Mouse (Mus musculus): ENCODE results near the gene Kctd4. TPM values are rescaled to one million over a fixed set of nuclear protein-coding genes. Genes with fewer than 3 reads are reported as not detected.
A peak's percentile ranks its signal among the peaks of the same experiment; 100 is the strongest.

Kctd4 gene
- polyA plus RNA-seq, 1 experiment from 2014 or later: 0.53 TPM

GRCm38 (mm10) chr14:75941500-75941899, 13.3 kb upstream of the Kctd4 start:
- no peaks in the 10 kb centered on the region for H3K9me3 ChIP-seq (ENCODE audit: control insufficient read depth, low read length)
- DNase-seq (ENCODE audit: low spot score) (no peak), ATAC-seq (ENCODE audit: insufficient number of reproducible peaks, low FRiP score, low TSS enrichment, low read depth) (no peak)
- 90% methylated on average over 1 of the region's 1 CpGs for WGBS
- no peak overlapping the region for H3K4me2 ChIP-seq (ENCODE audit: low read depth, severe bottlenecking)
- H3K36me3 ChIP-seq (ENCODE audit: control insufficient read depth, insufficient read depth, low read length): no peaks in the 10 kb centered on the region
- no peak overlapping the region for H3K27ac ChIP-seq (replicated peaks; ENCODE audit: low read depth, low read length)
- H3K9ac ChIP-seq (ENCODE audit: low read length): no peak overlapping the region
- no peaks in the 10 kb centered on the region for H3K27me3 ChIP-seq (ENCODE audit: control insufficient read depth, insufficient read depth, low read length)
- no peaks in the 10 kb centered on the region for H3K4me1 ChIP-seq (ENCODE audit: control insufficient read depth, insufficient read depth, low read length)
- H3K4me3 ChIP-seq (ENCODE audit: low read depth, low read length): no peak overlapping the region

DNA sequence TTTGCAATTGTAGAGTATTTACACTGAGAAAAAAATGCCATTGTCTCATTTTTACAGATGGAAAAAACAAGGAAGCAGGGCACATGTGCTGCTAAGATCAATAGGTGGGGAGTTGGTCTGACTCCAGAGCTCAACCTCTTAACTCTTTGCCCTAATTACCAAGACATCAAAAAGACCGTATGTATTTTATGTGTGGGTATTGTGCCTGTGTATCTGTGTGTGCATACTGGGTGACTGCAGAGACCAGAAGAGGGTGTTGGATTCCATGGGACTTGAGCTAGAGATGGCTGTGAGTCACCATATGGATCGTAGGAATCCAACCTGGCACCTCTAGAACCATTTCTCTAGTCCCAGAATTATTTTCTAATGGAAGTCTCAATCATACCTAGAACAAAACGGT, 12.4 kb upstream of the Kctd4 start:
- no peak for DNase-seq (ENCODE audit: low spot score)
- H3K36me3 ChIP-seq (ENCODE audit: control insufficient read depth, insufficient read depth, low read length): no peaks in the 10 kb centered on the region
- no peak overlapping the region for H3K9ac ChIP-seq (ENCODE audit: low read length)
- no peaks in the 10 kb centered on the region for H3K27me3 ChIP-seq (ENCODE audit: control insufficient read depth, insufficient read depth, low read length)
- H3K27ac ChIP-seq (replicated peaks; ENCODE audit: low read depth, low read length): no peak overlapping the region
- H3K4me3 ChIP-seq (ENCODE audit: low read depth, low read length): no peak overlapping the region
- H3K9me3 ChIP-seq (ENCODE audit: control insufficient read depth, low read length): no peaks in the 10 kb centered on the region
- H3K4me1 ChIP-seq (ENCODE audit: control insufficient read depth, insufficient read depth, low read length): no peaks in the 10 kb centered on the region
- no peak overlapping the region for H3K4me2 ChIP-seq (ENCODE audit: low read depth, severe bottlenecking)
- ATAC-seq (ENCODE audit: insufficient number of reproducible peaks, low FRiP score, low TSS enrichment, low read depth): no peak
- WGBS: 86% methylated on average over 3 of the region's 3 CpGs

DNA sequence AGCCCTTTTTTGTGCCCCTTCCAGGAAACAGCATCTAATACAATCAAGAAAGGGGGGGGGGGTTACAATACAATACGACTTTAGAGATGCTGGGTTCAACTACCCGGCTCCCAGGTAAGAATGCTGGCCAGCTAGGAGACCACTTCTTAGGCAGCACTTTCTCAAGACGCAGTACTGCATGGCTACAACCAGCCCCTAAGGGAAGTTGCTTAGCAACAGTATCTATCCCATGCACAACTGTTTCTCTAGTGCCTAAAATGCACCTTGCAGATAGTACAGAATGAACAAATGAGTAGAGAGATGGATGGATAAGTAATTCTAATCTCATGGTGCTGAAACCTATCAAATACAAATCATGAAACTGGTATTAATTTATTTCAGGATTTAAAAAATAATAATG, 7.1 kb upstream of the Kctd4 start:
- DNase-seq (ENCODE audit: low spot score) (no peak), ATAC-seq (ENCODE audit: insufficient number of reproducible peaks, low FRiP score, low TSS enrichment, low read depth) (no peak)
- H3K27ac ChIP-seq (replicated peaks; ENCODE audit: low read depth, low read length): no peak overlapping the region
- no peak overlapping the region for H3K4me2 ChIP-seq (ENCODE audit: low read depth, severe bottlenecking)
- WGBS: 76% methylated on average over 3 of the region's 3 CpGs
- no peak overlapping the region for H3K4me3 ChIP-seq (ENCODE audit: low read depth, low read length)
- no peaks in the 10 kb centered on the region for H3K4me1 ChIP-seq (ENCODE audit: control insufficient read depth, insufficient read depth, low read length)
- H3K9me3 ChIP-seq (ENCODE audit: control insufficient read depth, low read length): no peaks in the 10 kb centered on the region
- no peaks in the 10 kb centered on the region; the same call in 1 of the 2 replicates for H3K36me3 ChIP-seq (ENCODE audit: control insufficient read depth, insufficient read depth, low read length)
- no peak overlapping the region for H3K9ac ChIP-seq (ENCODE audit: low read length)
- no peaks in the 10 kb centered on the region for H3K27me3 ChIP-seq (ENCODE audit: control insufficient read depth, insufficient read depth, low read length)

DNA sequence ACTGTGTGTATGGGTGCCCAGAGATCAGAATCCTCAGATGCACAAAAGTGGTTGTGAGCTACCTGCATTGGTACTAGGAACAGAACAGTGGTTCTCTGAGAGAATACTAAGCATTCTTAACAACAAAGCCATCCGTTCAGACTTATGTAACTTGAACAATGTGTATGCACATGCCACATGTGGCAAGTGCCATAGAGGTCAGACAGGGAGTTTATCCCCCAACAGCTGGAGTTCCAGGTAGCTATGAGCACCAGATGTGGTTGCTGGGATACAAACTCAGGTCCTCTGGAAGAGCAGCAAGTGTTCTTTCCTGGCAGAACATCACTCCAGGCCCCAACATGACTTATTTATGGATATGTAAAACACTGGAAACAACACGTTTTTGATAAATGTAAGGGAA, 1.8 kb upstream of the Kctd4 start:
- Histone ChIP-seq H3K27ac (replicated peaks; ENCODE audit: low read depth, low read length) (no peak overlapping the region), H3K36me3 (ENCODE audit: control insufficient read depth, insufficient read depth, low read length) (no peaks in the 10 kb centered on the region; the same call in 1 of the 2 replicates), H3K4me2 (ENCODE audit: low read depth, severe bottlenecking) (no peak overlapping the region), H3K9me3 (ENCODE audit: control insufficient read depth, low read length) (no peaks in the 10 kb centered on the region), H3K27me3 (ENCODE audit: control insufficient read depth, insufficient read depth, low read length) (no peaks in the 10 kb centered on the region), H3K4me1 (ENCODE audit: control insufficient read depth, insufficient read depth, low read length) (no peaks in the 10 kb centered on the region), H3K4me3 (ENCODE audit: low read depth, low read length) (no peak overlapping the region), H3K9ac (ENCODE audit: low read length) (no peak overlapping the region)
- no peak for ATAC-seq (ENCODE audit: insufficient number of reproducible peaks, low FRiP score, low TSS enrichment, low read depth)
- WGBS: 39% methylated on average over 2 of the region's 2 CpGs
- peak; percentile 61 for DNase-seq (ENCODE audit: low spot score)

DNA sequence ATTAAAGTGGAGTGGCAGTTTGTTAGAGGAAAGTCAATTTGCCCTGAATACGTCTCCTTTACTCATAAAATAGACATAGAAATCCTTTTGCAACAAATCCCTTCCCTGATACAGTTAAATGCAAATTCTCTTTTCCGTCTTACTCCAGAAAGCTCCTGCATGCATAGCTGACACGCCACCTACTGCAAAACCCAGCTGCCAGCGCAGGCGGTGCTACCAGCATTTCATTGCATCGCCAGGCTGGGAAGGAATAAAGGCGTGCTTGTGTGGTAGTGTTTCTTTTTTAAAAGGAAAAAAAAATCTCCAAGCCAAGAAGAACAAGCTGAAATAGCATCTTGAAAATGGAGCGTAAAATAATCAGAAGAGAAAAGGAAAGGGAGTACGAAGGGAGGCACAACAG, 7.4 kb downstream of the Kctd4 start:
- ATAC-seq (ENCODE audit: insufficient number of reproducible peaks, low FRiP score, low TSS enrichment, low read depth): no peak
- no peaks in the 10 kb centered on the region for H3K9me3 ChIP-seq (ENCODE audit: control insufficient read depth, low read length)
- H3K4me3 ChIP-seq (ENCODE audit: low read depth, low read length): no peak overlapping the region
- no peaks in the 10 kb centered on the region for H3K36me3 ChIP-seq (ENCODE audit: control insufficient read depth, insufficient read depth, low read length)
- no peak overlapping the region for H3K9ac ChIP-seq (ENCODE audit: low read length)
- no peaks in the 10 kb centered on the region for H3K4me1 ChIP-seq (ENCODE audit: control insufficient read depth, insufficient read depth, low read length)
- DNase-seq (ENCODE audit: low spot score): no peak
- H3K4me2 ChIP-seq (ENCODE audit: low read depth, severe bottlenecking): no peak overlapping the region
- 90% methylated on average over 9 of the region's 9 CpGs for whole genome bisulfite sequencing
- no peaks in the 10 kb centered on the region for H3K27me3 ChIP-seq (ENCODE audit: control insufficient read depth, insufficient read depth, low read length)
- H3K27ac ChIP-seq (replicated peaks; ENCODE audit: low read depth, low read length): no peak overlapping the region

DNA sequence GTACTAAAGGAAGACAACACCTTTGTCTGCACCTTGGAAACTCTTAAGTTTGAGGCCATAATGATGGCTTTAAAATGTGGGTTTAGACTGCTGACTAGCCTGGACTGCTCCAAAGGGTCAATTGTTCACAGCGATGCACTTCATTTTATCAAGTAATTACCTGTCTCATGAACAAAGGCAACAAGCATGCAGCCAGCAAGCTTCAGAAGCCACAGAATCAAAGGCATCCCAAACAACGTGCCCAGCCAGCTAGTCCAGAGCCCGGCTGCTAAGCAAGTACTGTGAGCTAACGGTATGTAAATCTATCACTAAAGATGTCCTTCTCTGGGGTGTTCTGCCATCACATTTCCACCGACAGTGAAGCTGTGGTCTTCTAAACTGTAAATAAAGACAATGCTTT, 8.4 kb downstream of the Kctd4 start:
- no peak overlapping the region for H3K4me3 ChIP-seq (ENCODE audit: low read depth, low read length)
- H3K4me1 ChIP-seq (ENCODE audit: control insufficient read depth, insufficient read depth, low read length): no peaks in the 10 kb centered on the region
- no peak overlapping the region for H3K9ac ChIP-seq (ENCODE audit: low read length)
- H3K9me3 ChIP-seq (ENCODE audit: control insufficient read depth, low read length): no peaks in the 10 kb centered on the region
- ATAC-seq (ENCODE audit: insufficient number of reproducible peaks, low FRiP score, low TSS enrichment, low read depth) (no peak), DNase-seq (ENCODE audit: low spot score) (no peak)
- WGBS: 56% methylated on average over 5 of the region's 5 CpGs
- H3K36me3 ChIP-seq (ENCODE audit: control insufficient read depth, insufficient read depth, low read length): no peaks in the 10 kb centered on the region
- no peaks in the 10 kb centered on the region for H3K27me3 ChIP-seq (ENCODE audit: control insufficient read depth, insufficient read depth, low read length)
- no peak overlapping the region for H3K27ac ChIP-seq (replicated peaks; ENCODE audit: low read depth, low read length)
- H3K4me2 ChIP-seq (ENCODE audit: low read depth, severe bottlenecking): no peak overlapping the region

DNA sequence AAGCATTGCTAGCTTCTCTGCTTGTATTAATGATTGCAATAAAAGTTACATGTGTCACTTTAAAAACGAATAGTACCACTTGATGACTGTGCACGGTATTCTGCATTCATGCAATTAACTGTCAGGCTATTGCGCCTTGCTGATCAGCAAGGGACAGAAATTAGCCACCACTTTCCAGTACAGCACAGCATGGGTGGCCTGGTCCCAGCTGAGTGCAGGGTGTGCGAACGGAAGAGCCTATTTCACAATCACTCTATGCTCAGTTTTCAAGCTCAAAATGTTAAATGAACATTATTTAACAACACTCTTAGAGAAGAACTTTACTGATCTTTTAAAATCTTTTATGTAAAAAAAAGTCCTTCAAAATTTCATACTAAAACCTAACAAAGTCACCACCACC, 9.2 kb downstream of the Kctd4 start:
- 67% methylated on average over 5 of the region's 5 CpGs for WGBS
- Histone ChIP-seq H3K4me3 (ENCODE audit: low read depth, low read length) (no peak overlapping the region), H3K27ac (replicated peaks; ENCODE audit: low read depth, low read length) (no peak overlapping the region), H3K27me3 (ENCODE audit: control insufficient read depth, insufficient read depth, low read length) (no peaks in the 10 kb centered on the region), H3K9me3 (ENCODE audit: control insufficient read depth, low read length) (no peaks in the 10 kb centered on the region), H3K4me1 (ENCODE audit: control insufficient read depth, insufficient read depth, low read length) (no peaks in the 10 kb centered on the region), H3K4me2 (ENCODE audit: low read depth, severe bottlenecking) (no peak overlapping the region), H3K36me3 (ENCODE audit: control insufficient read depth, insufficient read depth, low read length) (no peaks in the 10 kb centered on the region), H3K9ac (ENCODE audit: low read length) (no peak overlapping the region)
- DNase-seq (ENCODE audit: low spot score) (no peak), ATAC-seq (ENCODE audit: insufficient number of reproducible peaks, low FRiP score, low TSS enrichment, low read depth) (no peak)

- Histone ChIP-seq H3K9ac (ENCODE audit: low read length) (no peak overlapping the region), H3K4me3 (ENCODE audit: low read depth, low read length) (no peak overlapping the region), H3K27ac (replicated peaks; ENCODE audit: low read depth, low read length) (no peak overlapping the region), H3K9me3 (ENCODE audit: control insufficient read depth, low read length) (no peaks in the 10 kb centered on the region), H3K4me1 (ENCODE audit: control insufficient read depth, insufficient read depth, low read length) (no peaks in the 10 kb centered on the region), H3K27me3 (ENCODE audit: control insufficient read depth, insufficient read depth, low read length) (no peaks in the 10 kb centered on the region), H3K36me3 (ENCODE audit: control insufficient read depth, insufficient read depth, low read length) (no peaks in the 10 kb centered on the region), H3K4me2 (ENCODE audit: low read depth, severe bottlenecking) (no peak overlapping the region)
- ATAC-seq (ENCODE audit: insufficient number of reproducible peaks, low FRiP score, low TSS enrichment, low read depth) (no peak), DNase-seq (ENCODE audit: low spot score) (no peak)
- 93% methylated on average over 1 of the region's 1 CpGs for WGBS
These were observed 9.6 kb downstream of the Kctd4 start for GRCm38 (mm10) chr14:75964433-75964832.

DNA sequence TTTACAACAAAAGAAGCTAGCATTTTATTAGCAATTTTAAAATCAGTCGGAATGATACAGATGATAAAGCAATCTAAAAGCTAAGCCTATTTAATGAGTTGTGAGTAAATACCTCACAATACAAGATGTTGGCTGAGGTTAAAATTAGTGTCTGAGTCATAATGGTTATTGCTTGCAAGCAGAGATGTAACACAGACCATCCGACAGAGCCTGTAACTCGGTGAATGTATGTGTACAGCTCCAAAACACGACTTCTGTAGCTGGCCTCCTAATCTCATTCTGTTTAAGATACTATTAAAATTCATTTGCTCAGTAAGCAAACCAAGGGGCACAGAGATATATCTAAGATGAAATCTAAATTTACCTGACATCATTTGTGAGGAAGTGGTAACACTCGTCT, 12.5 kb downstream of the Kctd4 start:
- H3K9ac ChIP-seq (ENCODE audit: low read length): no peak overlapping the region
- no peaks in the 10 kb centered on the region for H3K9me3 ChIP-seq (ENCODE audit: control insufficient read depth, low read length)
- no peak for DNase-seq (ENCODE audit: low spot score)
- H3K27me3 ChIP-seq (ENCODE audit: control insufficient read depth, insufficient read depth, low read length): no peaks in the 10 kb centered on the region
- H3K36me3 ChIP-seq (ENCODE audit: control insufficient read depth, insufficient read depth, low read length): no peaks in the 10 kb centered on the region
- WGBS: 71% methylated on average over 5 of the region's 5 CpGs
- H3K4me3 ChIP-seq (ENCODE audit: low read depth, low read length): no peak overlapping the region
- no peak for ATAC-seq (ENCODE audit: insufficient number of reproducible peaks, low FRiP score, low TSS enrichment, low read depth)
- H3K4me2 ChIP-seq (ENCODE audit: low read depth, severe bottlenecking): no peak overlapping the region
- no peak overlapping the region for H3K27ac ChIP-seq (replicated peaks; ENCODE audit: low read depth, low read length)
- H3K4me1 ChIP-seq (ENCODE audit: control insufficient read depth, insufficient read depth, low read length): no peaks in the 10 kb centered on the region

Measured in limb, embryonic 11.5 days (tissue).